Mouse (Mus musculus): Measurements from ENCODE around the gene Stx6. TPM values are rescaled to one million over a fixed set of nuclear protein-coding genes. Genes with fewer than 3 reads are reported as not detected.

Gene Stx6
- 117 and 128 TPM in 2 replicates for polyA plus RNA-seq (2015; fragmentation: Nextera tagmentation; extraction: Ambion mirVana)

DNA sequence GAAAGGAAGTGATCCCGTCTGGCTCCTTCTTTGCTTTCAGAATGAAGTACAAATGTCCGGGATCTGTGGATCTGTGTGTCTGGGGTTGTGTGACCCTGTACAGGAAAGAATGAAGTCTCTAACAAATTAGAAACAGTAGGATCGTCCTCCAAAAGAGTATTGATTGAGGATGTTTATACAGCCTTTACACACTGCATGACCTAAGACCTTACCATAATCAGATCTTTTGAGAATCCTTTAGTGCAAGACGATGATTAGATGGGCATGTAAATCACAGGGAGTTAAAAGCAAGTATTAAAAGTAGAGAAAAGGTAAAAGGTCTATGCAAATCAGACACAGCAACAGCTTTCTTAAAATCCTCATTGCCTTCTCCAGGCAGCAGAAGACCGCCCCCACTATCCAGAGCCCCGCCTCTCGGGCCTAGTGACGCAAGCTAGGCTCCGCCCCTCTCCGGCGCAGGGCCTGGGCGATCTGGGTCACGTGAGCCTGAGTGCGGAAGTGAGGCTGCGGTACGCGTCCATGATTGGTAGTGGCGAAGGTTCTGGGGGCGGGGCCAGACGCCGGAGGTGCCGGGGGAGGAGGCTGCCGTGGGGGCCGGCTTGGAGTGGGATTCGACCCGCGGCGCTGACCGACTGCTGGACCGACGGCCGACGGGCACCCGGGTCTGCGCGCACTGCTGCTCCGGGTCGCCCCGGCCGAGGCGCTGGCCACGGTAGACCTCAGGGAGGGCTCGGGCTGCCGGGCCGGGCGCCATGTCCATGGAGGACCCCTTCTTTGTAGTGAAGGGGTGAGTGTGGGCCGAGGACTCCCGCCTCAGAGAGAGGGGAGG is at the start of gene Stx6:
Gene Stx6 (plus strand): TSS at position 575 of the 829 bp plus-strand sequence.
- WGBS = 3% methylated on average over 47 of the region's 48 CpGs
- ATAC-seq = peak; percentile 97
- Histone ChIP-seq H3K36me3 (no peaks in the 10 kb centered on the region), H3K9ac (replicated peaks) (peak within 1 kb of the TSS; percentile 91), H3K9me3 (no peaks in the 10 kb centered on the region), H3K4me1 (replicated peaks) (peaks cover 16% of the 10 kb centered on the region), H3K27me3 (no peaks in the 10 kb centered on the region), H3K27ac (peak within 1 kb of the TSS; percentile 92), H3K4me3 (replicated peaks) (peak within 1 kb of the TSS; percentile 89), H3K4me2 (replicated peaks) (peak within 1 kb of the TSS; percentile 71)

GRCm38 (mm10) chr1:155109387-155110350 is 48.8 kb upstream of the Stx6 start:
- Histone ChIP-seq H3K36me3 (no peaks in the 10 kb centered on the region), H3K9me3 (no peaks in the 10 kb centered on the region), H3K9ac (replicated peaks) (peak overlapping the region; percentile 32), H3K4me3 (replicated peaks) (no peak overlapping the region), H3K4me1 (replicated peaks) (peaks cover 47% of the 10 kb centered on the region), H3K27ac (peak overlapping the region; percentile 72), H3K4me2 (replicated peaks) (peak overlapping the region; percentile 24; the same call in 1 of the 2 replicates), H3K27me3 (0 out of 2 replicates have a peak, but pooled peaks cover 4% of the 10 kb centered on the region)
- WGBS = 16% methylated on average over 18 of the region's 18 CpGs
- 0 out of 2 replicates have a peak, but pooled peaks have one; percentile 41 for ATAC-seq

DNA sequence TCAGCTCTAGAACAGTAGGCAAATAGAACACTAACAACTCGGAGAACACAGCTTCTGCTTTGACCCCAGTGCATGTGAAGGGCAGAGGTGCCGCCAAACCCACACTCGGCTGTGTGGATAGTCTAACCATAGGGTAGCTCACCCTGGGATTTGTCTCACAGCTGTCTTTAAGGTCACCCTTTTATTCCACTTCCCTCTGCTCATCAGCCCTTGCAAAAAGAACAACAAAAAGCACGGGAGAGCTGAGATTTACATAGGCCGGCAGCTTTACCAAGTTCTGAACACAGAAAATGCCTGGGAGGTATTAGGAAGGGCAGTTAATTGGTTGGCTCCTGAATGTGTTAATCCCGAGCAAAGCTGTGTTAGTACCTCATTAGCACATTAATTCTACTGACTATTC is 47.0 kb upstream of the Stx6 start:
- Histone ChIP-seq H3K36me3 (no peaks in the 10 kb centered on the region), H3K4me2 (replicated peaks) (no peak overlapping the region), H3K27ac (peak overlapping the region; percentile 30), H3K9ac (replicated peaks) (no peak overlapping the region), H3K4me3 (replicated peaks) (no peak overlapping the region), H3K27me3 (peaks cover 11% of the 10 kb centered on the region; the same call in 1 of the 2 replicates), H3K9me3 (no peaks in the 10 kb centered on the region), H3K4me1 (replicated peaks) (peaks cover 47% of the 10 kb centered on the region)
- no peak for ATAC-seq
- 1% methylated on average over 6 of the region's 6 CpGs for WGBS

DNA sequence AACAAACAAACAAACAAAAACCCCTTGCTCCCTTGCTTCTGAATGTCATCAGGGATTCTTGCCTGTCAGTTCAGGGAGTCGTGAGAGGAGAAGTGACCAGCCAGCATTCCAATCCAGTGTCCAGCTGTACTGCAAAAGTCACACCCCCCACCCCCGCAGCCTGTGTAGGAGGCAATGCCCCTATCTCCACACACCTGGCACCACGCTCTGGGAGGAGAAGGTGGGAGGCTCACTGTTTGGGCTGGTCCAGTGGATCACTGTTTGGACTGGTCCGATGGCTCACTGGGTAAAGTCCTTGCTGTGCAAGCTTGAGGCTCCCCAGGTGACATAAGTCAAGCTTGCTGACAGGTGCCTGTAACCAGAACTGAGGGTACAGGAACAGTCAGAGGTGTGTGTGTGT is 46.4 kb upstream of the Stx6 start:
- Histone ChIP-seq H3K4me1 (replicated peaks) (peaks cover 47% of the 10 kb centered on the region), H3K9me3 (no peaks in the 10 kb centered on the region), H3K36me3 (no peaks in the 10 kb centered on the region), H3K9ac (replicated peaks) (no peak overlapping the region), H3K27me3 (peaks cover 11% of the 10 kb centered on the region; the same call in 1 of the 2 replicates), H3K4me3 (replicated peaks) (no peak overlapping the region), H3K27ac (0 out of 2 replicates have a peak overlapping the region, but pooled peaks have one; percentile 10), H3K4me2 (replicated peaks) (no peak overlapping the region)
- ATAC-seq = no peak
- 44% methylated on average over 4 of the region's 4 CpGs for WGBS

DNA sequence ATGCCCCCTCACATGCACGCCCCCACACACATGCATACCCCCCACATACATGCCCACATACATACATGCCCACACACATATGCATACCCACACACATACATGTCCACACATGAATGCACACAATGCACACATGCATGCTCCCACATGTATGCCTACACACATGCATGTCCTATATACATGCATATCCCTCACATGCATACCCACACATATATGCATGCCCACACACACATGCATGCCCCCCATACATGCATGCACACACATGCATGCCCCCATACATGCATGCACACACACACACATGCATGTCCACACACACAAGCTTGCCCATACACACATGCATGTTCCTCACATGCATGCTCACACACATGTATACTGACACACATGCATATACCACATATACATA is 45.6 kb upstream of the Stx6 start:
- Histone ChIP-seq H3K27ac (no peak overlapping the region), H3K36me3 (no peaks in the 10 kb centered on the region), H3K4me1 (replicated peaks) (peaks cover 47% of the 10 kb centered on the region), H3K27me3 (peaks cover 11% of the 10 kb centered on the region), H3K9ac (replicated peaks) (no peak overlapping the region), H3K4me3 (replicated peaks) (no peak overlapping the region), H3K9me3 (no peaks in the 10 kb centered on the region), H3K4me2 (replicated peaks) (no peak overlapping the region)
- ATAC-seq = no peak
- 87% methylated on average over 1 of the region's 1 CpGs for WGBS

GRCm38 (mm10) chr1:155113946-155114345 is 44.6 kb upstream of the Stx6 start:
- H3K4me3 ChIP-seq (replicated peaks) = no peak overlapping the region
- no peaks in the 10 kb centered on the region for H3K9me3 ChIP-seq
- no peaks in the 10 kb centered on the region for H3K36me3 ChIP-seq
- H3K4me1 ChIP-seq (replicated peaks) = peaks cover 40% of the 10 kb centered on the region
- no peak for ATAC-seq
- H3K27me3 ChIP-seq = peaks cover 11% of the 10 kb centered on the region
- WGBS = 6% methylated on average over 3 of the region's 3 CpGs
- H3K9ac ChIP-seq (replicated peaks) = no peak overlapping the region
- H3K27ac ChIP-seq = no peak overlapping the region
- H3K4me2 ChIP-seq (replicated peaks) = no peak overlapping the region

DNA sequence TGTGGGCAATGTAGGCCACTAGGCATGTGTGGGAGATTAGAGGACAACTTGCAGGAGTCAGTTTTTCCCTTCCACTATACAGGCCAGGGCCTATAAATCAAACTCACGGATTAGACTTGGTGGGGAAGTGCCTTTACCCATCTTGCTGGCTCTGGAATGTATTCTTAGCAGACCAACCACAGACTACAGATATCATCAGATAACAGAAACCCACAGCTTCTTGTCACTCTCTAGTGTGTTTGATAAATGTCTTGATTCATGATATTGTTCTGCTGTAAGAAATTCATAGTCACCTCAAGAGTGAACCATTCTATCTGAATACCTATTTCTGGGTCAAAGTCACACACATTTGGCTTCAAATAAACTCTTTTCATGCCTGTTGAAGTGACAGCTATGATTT is 38.8 kb upstream of the Stx6 start:
- no peak overlapping the region for H3K9ac ChIP-seq (replicated peaks)
- H3K9me3 ChIP-seq = no peaks in the 10 kb centered on the region
- H3K36me3 ChIP-seq = no peaks in the 10 kb centered on the region
- H3K4me1 ChIP-seq (replicated peaks) = no peaks in the 10 kb centered on the region
- no peak overlapping the region for H3K4me2 ChIP-seq (replicated peaks)
- peaks cover 7% of the 10 kb centered on the region for H3K27me3 ChIP-seq
- WGBS = 100% methylated on average over 1 of the region's 1 CpGs
- no peak for ATAC-seq
- H3K27ac ChIP-seq = no peak overlapping the region
- H3K4me3 ChIP-seq (replicated peaks) = no peak overlapping the region

GRCm38 (mm10) chr1:155121977-155122939 is 36.3 kb upstream of the Stx6 start:
- Histone ChIP-seq H3K27ac (no peak overlapping the region), H3K27me3 (no peaks in the 10 kb centered on the region; the same call in 1 of the 2 replicates), H3K4me2 (replicated peaks) (no peak overlapping the region), H3K4me3 (replicated peaks) (no peak overlapping the region), H3K4me1 (replicated peaks) (no peaks in the 10 kb centered on the region), H3K9me3 (no peaks in the 10 kb centered on the region), H3K9ac (replicated peaks) (no peak overlapping the region), H3K36me3 (no peaks in the 10 kb centered on the region)
- ATAC-seq = no peak
- WGBS = 83% methylated on average over 21 of the region's 21 CpGs

DNA sequence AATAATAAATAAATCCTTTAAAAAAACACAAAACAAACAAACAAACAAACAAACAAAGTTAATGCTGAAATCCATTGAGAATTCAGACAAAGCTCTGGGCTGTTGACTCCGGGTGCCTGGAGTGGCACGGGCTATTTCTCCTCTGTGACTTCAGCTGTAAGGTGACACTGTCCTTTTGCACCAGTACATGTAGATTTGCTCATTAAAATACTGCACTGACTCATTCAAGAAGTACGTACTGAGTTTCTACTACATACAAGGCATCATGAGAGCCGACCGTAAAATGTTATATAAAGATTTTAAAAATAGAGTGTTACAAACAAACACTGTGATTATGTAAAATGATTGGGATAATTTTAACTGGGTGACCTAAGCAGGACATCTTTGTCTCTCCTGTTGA is 34.1 kb upstream of the Stx6 start:
- Histone ChIP-seq H3K4me3 (replicated peaks) (no peak overlapping the region), H3K9me3 (no peaks in the 10 kb centered on the region), H3K9ac (replicated peaks) (no peak overlapping the region), H3K4me2 (replicated peaks) (no peak overlapping the region), H3K4me1 (replicated peaks) (no peaks in the 10 kb centered on the region), H3K27me3 (no peaks in the 10 kb centered on the region), H3K36me3 (no peaks in the 10 kb centered on the region), H3K27ac (no peak overlapping the region)
- 97% methylated on average over 5 of the region's 5 CpGs for WGBS
- ATAC-seq = no peak

- Histone ChIP-seq H3K9me3 (no peaks in the 10 kb centered on the region), H3K4me1 (replicated peaks) (no peaks in the 10 kb centered on the region)
- WGBS = 90% methylated on average over 5 of the region's 5 CpGs
Observed at GRCm38 (mm10) chr1:155126716-155127115, 31.8 kb upstream of the Stx6 start.

GRCm38 (mm10) chr1:155127429-155127934 is 31.0 kb upstream of the Stx6 start:
- Histone ChIP-seq H3K36me3 (no peaks in the 10 kb centered on the region), H3K27ac (no peak overlapping the region), H3K4me1 (replicated peaks) (no peaks in the 10 kb centered on the region), H3K9ac (replicated peaks) (no peak overlapping the region), H3K27me3 (no peaks in the 10 kb centered on the region), H3K4me2 (replicated peaks) (no peak overlapping the region), H3K9me3 (no peaks in the 10 kb centered on the region), H3K4me3 (replicated peaks) (no peak overlapping the region)
- 90% methylated on average over 5 of the region's 5 CpGs for WGBS
- no peak for ATAC-seq

More at GRCm38 (mm10) chr1:155126716-155127115, 31.8 kb upstream of the Stx6 start:
- Histone ChIP-seq H3K4me3 (replicated peaks) (no peak overlapping the region), H3K27ac (no peak overlapping the region), H3K4me2 (replicated peaks) (no peak overlapping the region), H3K27me3 (no peaks in the 10 kb centered on the region), H3K9ac (replicated peaks) (no peak overlapping the region), H3K36me3 (no peaks in the 10 kb centered on the region)
- ATAC-seq = no peak
